Mouse (Mus musculus) layer of hippocampus, postnatal 10 days (tissue): ENCODE data around the gene Tubgcp3. TPM values are rescaled to one million over a fixed set of nuclear protein-coding genes. Genes with fewer than 3 reads are reported as not detected.

Experiments
- microRNA-seq, 2 experiments: library from miRNA; unstranded; fragments of <30 nt; microRNA quantifications; one replicate each; pipeline ENCODE4 v1.2.0; 2021
- total RNA-seq, 2 experiments: library from RNA; stranded (reverse); gene quantifications; 2 replicates each; pipeline ENCODE4 v1.2.3; 2021

Gene Tubgcp3
- total RNA-seq, 2 experiments from 2014 or later, result 33.0 to 33.5 TPM

Small RNAs within 50 kb of the gene (microRNA-seq; reads per million reads assigned to microRNA genes)
- gene Gm26483, result 0 reads per million in 2 experiments

Other genes starting within 250 kb of the Tubgcp3 start
- gene Spaca7, start 99.2 kb downstream of the Tubgcp3 start, total RNA-seq, result not detected
- gene Atp11a, start 84.8 kb upstream of the Tubgcp3 start, total RNA-seq, result 10 to 100 TPM; 61.5 to 65.5 TPM
- 100 to 1,000 TPM; 269 to 278 TPM for gene Mcf2l, start 201.6 kb upstream of the Tubgcp3 start, total RNA-seq